Mouse (Mus musculus) ES-Bruce4 (cell line): ENCODE results near the gene Aoc3. TPM values are rescaled to one million over a fixed set of nuclear protein-coding genes. Genes with fewer than 3 reads are reported as not detected.
"Not testable (repeated sequence)": the region's sequence is repeated elsewhere in the genome, so short reads cannot be mapped to it uniquely, and the experiment has no call there.

ENCODE experiments used
- H3K27ac ChIP-seq: 2 replicates; pipeline ENCODE4 v1.5.1; 2012; ENCODE audit warnings: low read length, inconsistent platforms; ENCODE audit not compliant: insufficient read depth
- H3K27me3 ChIP-seq: 2 replicates; pipeline ENCODE4 v1.6.1; 2012; ENCODE audit warnings: mild to moderate bottlenecking, low read length, inconsistent platforms; ENCODE audit not compliant: control insufficient read depth, poor library complexity, insufficient read depth, severe bottlenecking
- H3K36me3 ChIP-seq: 2 replicates; pipeline ENCODE4 v1.6.1; 2012; ENCODE audit warnings: inconsistent platforms, mild to moderate bottlenecking, low read length, moderate library complexity; ENCODE audit not compliant: control insufficient read depth, poor library complexity, insufficient read depth, severe bottlenecking
- H3K4me1 ChIP-seq: one replicate; pipeline ENCODE4 v1.8.1; 2011; ENCODE audit warnings: low read length; ENCODE audit not compliant: control insufficient read depth, insufficient read depth
- H3K4me3 ChIP-seq: 2 replicates; pipeline ENCODE4 v1.5.1; 2011; ENCODE audit warnings: low read depth, mild to moderate bottlenecking, low read length
- H3K9ac ChIP-seq: 2 replicates; pipeline ENCODE4 v1.6.1; 2012; ENCODE audit warnings: low read depth, mild to moderate bottlenecking, inconsistent platforms; ENCODE audit not compliant: poor library complexity, severe bottlenecking
- H3K9me3 ChIP-seq: replicated peaks from 2 replicates; pipeline ENCODE4 v1.6.1; 2012; ENCODE audit warnings: mild to moderate bottlenecking, low read length, inconsistent platforms; ENCODE audit not compliant: control insufficient read depth, poor library complexity, insufficient read depth, severe bottlenecking
- CTCF ChIP-seq: IDR thresholded peaks from one replicate; pipeline ENCODE4 v1.8.1; 2011; ENCODE audit warnings: low read depth, low read length
- EP300 ChIP-seq: IDR thresholded peaks from 2 replicates; pipeline ENCODE4 v1.6.1; 2011; ENCODE audit warnings: low read depth, low read length; ENCODE audit not compliant: insufficient read depth
- POLR2A ChIP-seq: IDR thresholded peaks from one replicate; pipeline ENCODE4 v1.8.1; 2011; ENCODE audit warnings: low read length; ENCODE audit not compliant: insufficient read depth
- polyA plus RNA-seq: library from polyadenylated mRNA; stranded (reverse); fragments of >200 nt; gene quantifications from 2 replicates; pipeline ENCODE4 v1.2.4, GENCODE M21; 2011; ENCODE audit warnings: low read depth; ENCODE audit not compliant: missing spikeins, insufficient read depth, insufficient read length

Aoc3 gene
- polyA plus RNA-seq, 1 experiment: 0.84 TPM

- peaks cover 37% of the 10 kb centered on the region for H3K36me3 ChIP-seq
- TF ChIP-seq CTCF: no peak
- no peak for TF ChIP-seq POLR2A
- no peak for TF ChIP-seq EP300
- no peak overlapping the region for H3K27ac ChIP-seq
- H3K4me1 ChIP-seq: no peaks in the 10 kb centered on the region
- peak overlapping the region; percentile 93 for H3K9ac ChIP-seq
- H3K9me3 ChIP-seq: 0 out of 2 replicates have a peak, but pooled peaks cover 5% of the 10 kb centered on the region
- peak overlapping the region; percentile 94 for H3K4me3 ChIP-seq
- no peaks in the 10 kb centered on the region for H3K27me3 ChIP-seq
Measured at GRCm38 (mm10) chr11:101316501-101316917, 13.9 kb upstream of the Aoc3 start.

DNA sequence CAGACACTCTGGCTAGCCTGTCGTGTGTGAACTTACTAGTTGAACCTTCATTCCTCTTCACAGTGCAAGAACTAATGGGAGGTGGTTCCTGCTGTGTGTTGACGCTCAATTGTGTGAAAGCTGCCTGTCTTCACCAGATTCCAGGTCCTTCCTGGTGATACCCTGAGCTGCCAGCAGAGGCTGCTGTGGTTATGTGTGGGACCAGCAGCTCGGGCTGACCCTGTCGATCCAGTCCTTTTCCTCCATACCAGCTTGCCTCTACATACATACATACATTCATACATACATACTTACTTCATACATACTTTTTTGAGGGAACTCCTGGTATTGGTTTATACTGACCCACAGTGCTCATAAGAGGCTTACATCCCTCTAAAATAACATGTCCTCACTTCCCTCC lies 6.8 kb upstream of the Aoc3 start:
- no peak overlapping the region for H3K9ac ChIP-seq
- TF ChIP-seq EP300 (0 out of 2 replicates have a peak, but pooled peaks have one; percentile 46), POLR2A (no peak), CTCF (peak; percentile 98)
- peaks cover 62% of the 10 kb centered on the region for H3K36me3 ChIP-seq
- peaks cover 2% of the 10 kb centered on the region for H3K4me1 ChIP-seq
- no peak overlapping the region for H3K4me3 ChIP-seq
- H3K27ac ChIP-seq: no peak overlapping the region
- no peaks in the 10 kb centered on the region for H3K9me3 ChIP-seq
- no peaks in the 10 kb centered on the region for H3K27me3 ChIP-seq

- Histone ChIP-seq H3K9ac (no peak within 1 kb of the TSS), H3K27me3 (no peaks in the 10 kb centered on the region), H3K4me1 (peaks cover 2% of the 10 kb centered on the region), H3K9me3 (no peaks in the 10 kb centered on the region), H3K27ac (no peak within 1 kb of the TSS), H3K4me3 (no peak within 1 kb of the TSS), H3K36me3 (peaks cover 51% of the 10 kb centered on the region)
- TF ChIP-seq CTCF: no peak
- no peak for TF ChIP-seq EP300
- no peak for TF ChIP-seq POLR2A
Measured at GRCm38 (mm10) chr11:101324763-101325162, 5.6 kb upstream of the Aoc3 start, which contains the start of gene Aoc2. Gene Aoc2, plus strand, starts transcription at chr11:101325063.

DNA sequence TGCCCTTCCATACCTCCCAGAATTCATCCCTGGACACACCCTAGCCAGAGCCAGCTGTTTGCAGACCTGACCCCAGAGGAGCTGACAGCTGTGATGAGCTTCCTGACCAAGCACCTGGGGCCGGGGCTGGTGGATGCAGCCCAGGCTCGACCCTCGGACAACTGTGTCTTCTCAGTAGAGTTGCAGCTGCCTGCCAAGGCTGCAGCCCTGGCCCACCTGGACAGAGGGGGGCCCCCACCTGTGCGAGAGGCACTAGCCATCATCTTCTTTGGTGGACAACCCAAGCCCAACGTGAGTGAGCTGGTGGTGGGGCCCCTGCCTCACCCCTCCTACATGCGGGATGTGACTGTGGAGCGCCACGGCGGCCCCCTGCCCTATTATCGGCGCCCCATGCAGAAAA lies 5.2 kb upstream of the Aoc3 start:
- not testable (repeated sequence) for H3K27me3 ChIP-seq, H3K9me3 ChIP-seq, H3K4me3 ChIP-seq, H3K9ac ChIP-seq, H3K4me1 ChIP-seq, H3K27ac ChIP-seq
- H3K36me3 ChIP-seq: peaks cover 46% of the 10 kb centered on the region

- Histone ChIP-seq H3K4me3 (no peak overlapping the region), H3K4me1 (peaks cover 6% of the 10 kb centered on the region), H3K9ac (no peak overlapping the region), H3K36me3 (peaks cover 37% of the 10 kb centered on the region), H3K27ac (no peak overlapping the region), H3K27me3 (no peaks in the 10 kb centered on the region), H3K9me3 (no peaks in the 10 kb centered on the region)
- TF ChIP-seq EP300 (no peak), POLR2A (no peak), CTCF (no peak)
Measured at GRCm38 (mm10) chr11:101326147-101326546, 4.3 kb upstream of the Aoc3 start.

GRCm38 (mm10) chr11:101327311-101327710 lies 3.1 kb upstream of the Aoc3 start:
- peaks cover 25% of the 10 kb centered on the region for H3K36me3 ChIP-seq

More at GRCm38 (mm10) chr11:101327311-101327710, 3.1 kb upstream of the Aoc3 start:
- H3K4me3 ChIP-seq: no peak overlapping the region
- TF ChIP-seq CTCF: no peak
- no peak for TF ChIP-seq EP300
- no peak for TF ChIP-seq POLR2A
- H3K27ac ChIP-seq: no peak overlapping the region
- no peaks in the 10 kb centered on the region for H3K27me3 ChIP-seq
- no peaks in the 10 kb centered on the region for H3K9me3 ChIP-seq
- peaks cover 6% of the 10 kb centered on the region for H3K4me1 ChIP-seq
- H3K9ac ChIP-seq: no peak overlapping the region
